Mouse (Mus musculus): ENCODE results near the gene Rhot1. TPM values are rescaled to one million over a fixed set of nuclear protein-coding genes. Genes with fewer than 3 reads are reported as not detected.

Rhot1 gene
- polyA plus RNA-seq, 1 experiment, result 35.5 TPM

DNA sequence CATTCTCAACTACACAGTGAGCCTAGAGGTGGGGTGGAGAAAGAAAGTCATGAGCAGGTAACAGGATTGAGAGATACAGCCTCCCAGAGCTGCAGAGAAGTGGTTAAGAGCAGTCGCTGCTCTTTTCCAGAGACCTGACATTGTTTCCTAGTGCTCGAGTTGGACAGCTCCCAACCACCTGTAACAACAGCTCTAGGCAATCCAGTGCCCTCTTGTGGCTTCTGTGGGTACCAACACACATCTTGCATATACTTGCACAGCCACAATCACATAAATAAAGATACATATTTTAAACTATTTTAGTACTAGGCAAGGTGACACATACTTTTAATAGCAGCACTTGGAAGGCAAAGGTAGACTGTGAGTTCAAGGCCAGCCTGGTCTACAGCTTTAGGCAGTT, 82.2 kb downstream of the Rhot1 start:
- Histone ChIP-seq H3K4me3 (ENCODE audit: control insufficient read depth, low read depth, low read length) (no peak overlapping the region), H3K27ac (ENCODE audit: control insufficient read depth, insufficient read depth, low read depth, low read length) (no peak overlapping the region), H3K4me1 (ENCODE audit: control insufficient read depth, insufficient read depth, low read length) (peaks cover 14% of the 10 kb centered on the region), H3K27me3 (ENCODE audit: control insufficient read depth, insufficient read depth, low read length) (no peaks in the 10 kb centered on the region), H3K36me3 (ENCODE audit: control insufficient read depth, insufficient read depth, low read length) (no peaks in the 10 kb centered on the region)
- TF ChIP-seq CTCF (IDR thresholded peaks at IDR 0.05; ENCODE audit: control insufficient read depth, insufficient read depth, insufficient replicate concordance, low read depth, low read length) (no peak), POLR2A (IDR thresholded peaks at IDR 0.05; ENCODE audit: control insufficient read depth, low read depth, low read length) (no peak)

DNA sequence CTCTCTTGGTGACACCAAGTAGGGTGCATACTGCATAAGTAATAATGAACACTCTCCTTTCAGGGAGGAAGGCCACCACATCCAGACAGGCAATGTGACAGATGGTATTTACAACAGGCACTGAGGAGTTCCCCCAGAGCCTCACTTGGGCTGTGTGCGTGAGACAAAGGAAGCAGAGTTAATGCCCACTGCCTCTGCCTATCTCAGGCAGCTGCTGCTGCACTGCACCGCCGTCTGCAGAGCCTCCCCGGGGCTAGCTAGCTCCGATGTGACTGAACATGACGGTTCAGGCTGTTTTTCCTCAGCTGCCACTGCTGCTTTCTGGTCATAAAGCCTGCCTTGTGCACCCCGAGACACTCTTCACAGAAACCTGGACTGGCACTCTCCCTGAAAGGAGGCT, 83.6 kb downstream of the Rhot1 start:
- Histone ChIP-seq H3K4me1 (ENCODE audit: control insufficient read depth, insufficient read depth, low read length) (peaks cover 18% of the 10 kb centered on the region), H3K4me3 (ENCODE audit: control insufficient read depth, low read depth, low read length) (no peak overlapping the region), H3K27me3 (ENCODE audit: control insufficient read depth, insufficient read depth, low read length) (no peaks in the 10 kb centered on the region), H3K36me3 (ENCODE audit: control insufficient read depth, insufficient read depth, low read length) (no peaks in the 10 kb centered on the region), H3K27ac (ENCODE audit: control insufficient read depth, insufficient read depth, low read depth, low read length) (no peak overlapping the region)
- no peak for TF ChIP-seq CTCF (IDR thresholded peaks at IDR 0.05; ENCODE audit: control insufficient read depth, insufficient read depth, insufficient replicate concordance, low read depth, low read length)
- TF ChIP-seq POLR2A (IDR thresholded peaks at IDR 0.05; ENCODE audit: control insufficient read depth, low read depth, low read length), result no peak

DNA sequence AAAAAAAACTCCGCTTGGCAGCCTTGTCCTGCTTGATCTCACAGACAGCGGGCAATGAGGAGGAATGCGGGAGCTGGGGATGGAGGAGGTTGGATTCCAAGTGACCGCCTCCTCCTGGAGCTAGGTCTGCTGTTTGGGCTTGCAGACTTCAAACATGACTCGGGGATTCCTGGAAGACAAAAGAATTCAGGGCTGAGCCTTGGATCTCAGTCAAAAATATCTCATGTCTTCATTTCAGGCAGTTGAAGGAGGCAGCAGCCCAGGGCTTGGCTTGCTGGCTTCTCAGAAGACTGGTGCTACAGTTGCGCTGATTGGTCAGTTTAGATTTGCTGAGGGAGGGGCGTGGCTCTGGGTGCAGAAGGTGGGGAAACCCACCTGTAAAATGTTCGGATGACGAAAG, 86.2 kb downstream of the Rhot1 start:
- H3K27ac ChIP-seq (ENCODE audit: control insufficient read depth, insufficient read depth, low read depth, low read length), result no peak overlapping the region
- TF ChIP-seq CTCF (IDR thresholded peaks at IDR 0.05; ENCODE audit: control insufficient read depth, insufficient read depth, insufficient replicate concordance, low read depth, low read length) (no peak), POLR2A (IDR thresholded peaks at IDR 0.05; ENCODE audit: control insufficient read depth, low read depth, low read length) (no peak)
- H3K27me3 ChIP-seq (ENCODE audit: control insufficient read depth, insufficient read depth, low read length), result no peaks in the 10 kb centered on the region
- H3K36me3 ChIP-seq (ENCODE audit: control insufficient read depth, insufficient read depth, low read length), result no peaks in the 10 kb centered on the region
- no peak overlapping the region; the same call in 1 of the 2 replicates for H3K4me3 ChIP-seq (ENCODE audit: control insufficient read depth, low read depth, low read length)
- H3K4me1 ChIP-seq (ENCODE audit: control insufficient read depth, insufficient read depth, low read length), result peaks cover 16% of the 10 kb centered on the region

DNA sequence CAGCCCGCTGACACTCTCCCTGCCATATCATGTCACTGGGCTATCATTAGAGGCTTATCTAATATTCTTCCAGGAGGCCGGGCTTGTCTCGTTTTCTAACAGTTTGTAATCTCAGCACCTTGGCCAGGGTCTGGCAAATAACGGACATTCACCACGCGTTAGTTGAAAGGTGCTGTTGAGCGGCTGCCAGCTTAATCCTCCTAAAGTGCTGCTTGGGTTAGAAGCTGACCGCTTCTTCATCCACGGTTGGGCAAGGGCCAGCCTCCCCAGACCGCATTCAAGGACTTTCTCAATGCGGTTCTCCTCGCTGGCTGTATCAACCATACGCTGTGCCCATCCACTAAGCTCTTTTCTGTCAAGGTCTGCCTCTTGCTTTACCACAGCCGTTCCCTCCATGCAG, 87.0 kb downstream of the Rhot1 start:
- TF ChIP-seq CTCF (IDR thresholded peaks at IDR 0.05; ENCODE audit: control insufficient read depth, insufficient read depth, insufficient replicate concordance, low read depth, low read length) (no peak), POLR2A (IDR thresholded peaks at IDR 0.05; ENCODE audit: control insufficient read depth, low read depth, low read length) (no peak)
- Histone ChIP-seq H3K27me3 (ENCODE audit: control insufficient read depth, insufficient read depth, low read length) (no peaks in the 10 kb centered on the region), H3K4me1 (ENCODE audit: control insufficient read depth, insufficient read depth, low read length) (peaks cover 21% of the 10 kb centered on the region), H3K27ac (ENCODE audit: control insufficient read depth, insufficient read depth, low read depth, low read length) (no peak overlapping the region), H3K36me3 (ENCODE audit: control insufficient read depth, insufficient read depth, low read length) (no peaks in the 10 kb centered on the region), H3K4me3 (ENCODE audit: control insufficient read depth, low read depth, low read length) (no peak overlapping the region; the same call in 1 of the 2 replicates)

DNA sequence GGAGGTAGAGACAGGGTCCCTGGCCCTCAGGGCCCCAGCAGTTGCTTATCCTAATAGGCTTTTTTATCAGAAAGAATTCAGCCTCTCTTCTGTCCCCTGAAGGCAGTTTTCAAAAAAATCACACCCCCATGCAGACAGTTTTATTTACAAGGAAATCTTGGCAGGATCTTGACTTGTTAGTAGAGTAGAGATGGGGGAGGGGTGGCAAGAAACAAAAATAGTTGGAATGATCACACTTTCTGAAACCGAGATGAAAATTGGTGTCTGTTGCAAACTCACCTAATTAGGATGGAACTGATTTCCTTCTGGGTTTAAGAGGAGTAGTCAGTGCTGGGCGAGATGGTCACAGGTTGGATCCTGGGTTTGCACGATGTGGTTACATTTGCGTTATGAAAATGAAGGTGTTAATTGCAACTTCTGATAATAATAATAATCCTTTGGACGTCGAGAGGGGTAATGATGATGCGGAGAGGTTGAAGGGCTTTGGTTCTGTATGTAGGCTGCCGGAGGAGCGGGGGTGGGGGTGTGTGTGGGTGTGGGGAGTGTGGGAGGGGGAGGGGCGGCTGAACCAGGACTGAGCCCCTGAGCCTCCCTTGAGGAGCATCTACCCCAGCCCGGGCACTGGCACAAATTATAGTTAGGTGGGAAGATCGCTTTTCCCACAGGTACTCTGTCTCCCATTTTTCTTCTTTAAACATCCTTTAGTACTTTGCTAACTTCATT, 90.9 kb downstream of the Rhot1 start:
- H3K4me3 ChIP-seq (ENCODE audit: control insufficient read depth, low read depth, low read length), result no peak overlapping the region
- H3K4me1 ChIP-seq (ENCODE audit: control insufficient read depth, insufficient read depth, low read length), result peaks cover 28% of the 10 kb centered on the region
- no peaks in the 10 kb centered on the region for H3K27me3 ChIP-seq (ENCODE audit: control insufficient read depth, insufficient read depth, low read length)
- TF ChIP-seq POLR2A (IDR thresholded peaks at IDR 0.05; ENCODE audit: control insufficient read depth, low read depth, low read length), result no peak
- no peak for TF ChIP-seq CTCF (IDR thresholded peaks at IDR 0.05; ENCODE audit: control insufficient read depth, insufficient read depth, insufficient replicate concordance, low read depth, low read length)
- H3K27ac ChIP-seq (ENCODE audit: control insufficient read depth, insufficient read depth, low read depth, low read length), result no peak overlapping the region
- H3K36me3 ChIP-seq (ENCODE audit: control insufficient read depth, insufficient read depth, low read length), result no peaks in the 10 kb centered on the region

DNA sequence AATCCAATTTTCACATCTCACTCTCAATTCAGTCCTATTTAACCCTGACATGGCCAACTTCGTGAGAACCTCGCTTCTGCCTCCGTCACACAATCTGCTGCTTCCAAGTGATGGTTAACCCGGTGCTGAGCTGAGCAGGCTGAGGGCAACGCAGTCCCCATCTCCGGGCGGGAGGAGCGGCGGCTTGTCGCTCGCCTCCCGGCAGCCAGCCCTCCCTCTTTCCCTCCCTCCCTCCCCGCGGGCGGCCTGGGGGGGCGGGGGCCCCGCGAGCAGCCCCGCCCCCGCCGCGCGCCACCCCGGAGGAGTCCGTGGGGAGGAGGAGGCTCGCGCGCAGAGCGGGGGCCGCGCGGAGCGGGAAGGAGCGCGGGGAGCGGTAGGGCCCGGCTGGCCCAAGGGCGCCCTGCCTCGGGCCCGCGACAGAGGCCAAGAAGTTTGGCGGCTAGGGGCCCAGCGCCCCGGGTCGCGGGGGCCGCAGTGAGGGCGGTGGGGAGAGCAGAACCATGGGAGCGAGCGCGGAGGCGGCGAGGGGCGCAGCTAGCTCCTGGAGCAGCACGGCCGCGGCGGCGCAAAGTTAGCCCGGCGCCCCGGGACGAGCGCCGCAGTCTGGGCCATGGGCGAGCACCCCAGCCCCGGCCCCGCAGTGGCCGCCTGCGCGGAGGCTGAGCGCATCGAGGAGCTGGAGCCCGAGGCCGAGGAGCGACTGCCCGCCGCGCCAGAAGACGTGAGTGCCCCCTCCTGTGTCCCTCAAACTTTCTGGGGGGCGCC, 91.9 kb downstream of the Rhot1 start, which contains the start of gene Rhbdl3:
Gene Rhbdl3 (plus strand): TSS at position 362 of the 765 bp plus-strand sequence.
- H3K4me1 ChIP-seq (ENCODE audit: control insufficient read depth, insufficient read depth, low read length), result peaks cover 20% of the 10 kb centered on the region
- no peak for TF ChIP-seq CTCF (IDR thresholded peaks at IDR 0.05; ENCODE audit: control insufficient read depth, insufficient read depth, insufficient replicate concordance, low read depth, low read length)
- no peak for TF ChIP-seq POLR2A (IDR thresholded peaks at IDR 0.05; ENCODE audit: control insufficient read depth, low read depth, low read length)
- H3K36me3 ChIP-seq (ENCODE audit: control insufficient read depth, insufficient read depth, low read length), result no peaks in the 10 kb centered on the region
- no peak within 1 kb of the TSS for H3K27ac ChIP-seq (ENCODE audit: control insufficient read depth, insufficient read depth, low read depth, low read length)
- H3K27me3 ChIP-seq (ENCODE audit: control insufficient read depth, insufficient read depth, low read length), result no peaks in the 10 kb centered on the region
- peak within 1 kb of the TSS; percentile 57 for H3K4me3 ChIP-seq (ENCODE audit: control insufficient read depth, low read depth, low read length)

DNA sequence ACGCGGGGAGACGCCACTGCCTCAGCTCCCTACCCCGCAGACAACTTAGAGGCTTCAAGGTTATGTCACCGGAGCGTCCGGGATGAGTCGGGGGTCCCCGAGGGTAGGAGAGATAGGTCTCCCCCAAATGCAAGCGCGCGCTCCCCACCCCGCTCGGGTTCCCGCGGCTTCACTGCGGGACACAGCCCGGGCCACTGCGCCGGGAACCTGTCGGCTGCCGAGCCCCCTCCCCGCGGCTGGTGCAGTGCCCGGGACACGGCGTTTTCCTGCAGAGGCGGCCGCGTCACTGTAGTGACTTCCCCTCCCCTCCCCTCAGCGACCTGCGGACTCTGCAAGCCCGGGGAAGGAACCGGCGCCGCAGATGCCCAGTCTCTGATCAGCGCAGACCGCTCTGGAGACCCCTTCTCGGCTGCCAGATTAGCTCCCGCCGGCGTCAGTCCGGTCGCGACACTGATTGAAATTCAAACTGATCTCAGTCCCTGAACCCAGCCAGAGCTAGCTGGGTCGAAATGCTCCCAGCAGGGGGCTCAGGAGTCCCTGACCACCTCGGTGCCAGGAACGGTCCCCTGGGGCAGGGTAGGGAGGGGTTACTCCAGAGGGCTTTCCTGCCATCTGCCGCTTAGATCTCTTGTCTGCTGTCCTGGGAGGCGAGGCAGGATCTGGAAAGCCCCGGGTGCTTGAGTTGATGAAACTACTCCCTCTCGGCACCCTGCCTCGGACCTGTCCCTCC, 92.7 kb downstream of the Rhot1 start:
- TF ChIP-seq POLR2A (IDR thresholded peaks at IDR 0.05; ENCODE audit: control insufficient read depth, low read depth, low read length) (no peak), CTCF (IDR thresholded peaks at IDR 0.05; ENCODE audit: control insufficient read depth, insufficient read depth, insufficient replicate concordance, low read depth, low read length) (no peak)
- no peaks in the 10 kb centered on the region for H3K27me3 ChIP-seq (ENCODE audit: control insufficient read depth, insufficient read depth, low read length)
- H3K4me1 ChIP-seq (ENCODE audit: control insufficient read depth, insufficient read depth, low read length), result peaks cover 14% of the 10 kb centered on the region
- H3K4me3 ChIP-seq (ENCODE audit: control insufficient read depth, low read depth, low read length), result peak overlapping the region; percentile 57
- no peaks in the 10 kb centered on the region for H3K36me3 ChIP-seq (ENCODE audit: control insufficient read depth, insufficient read depth, low read length)
- H3K27ac ChIP-seq (ENCODE audit: control insufficient read depth, insufficient read depth, low read depth, low read length), result no peak overlapping the region
